Mouse (Mus musculus) lung, postnatal 4 days (tissue): ENCODE results near the gene Mmp21.

ENCODE experiments used
- DNase-seq, 2 experiments: peaks; one replicate each; pipeline ENCODE4 v3.0.0; 2021

Gene Mmp21

GRCm38 (mm10) chr7:133645716-133646115 lies 34.1 kb downstream of the Mmp21 start:
- DNase-seq, result no peak

GRCm38 (mm10) chr7:133638821-133639220 lies 41.0 kb downstream of the Mmp21 start:
- DNase-seq, result no peak

- peak in 1 of 2 experiments; percentile 5 for DNase-seq
Observed at GRCm38 (mm10) chr7:133638306-133638705, 41.6 kb downstream of the Mmp21 start.

- peak; percentile 99 to 100 for DNase-seq
Observed at GRCm38 (mm10) chr7:133637361-133638305, 42.2 kb downstream of the Mmp21 start, which contains the start of gene Edrf1. Gene Edrf1, plus strand, starts transcription at chr7:133637543.

GRCm38 (mm10) chr7:133636738-133637352 lies 43.0 kb downstream of the Mmp21 start:
- DNase-seq, result peak; percentile 87 to 92

GRCm38 (mm10) chr7:133634932-133635650 lies 44.8 kb downstream of the Mmp21 start:
- DNase-seq, result no peak

GRCm38 (mm10) chr7:133632476-133632875 lies 47.4 kb downstream of the Mmp21 start:
- peak; percentile 34 to 68 for DNase-seq

- DNase-seq, result no peak
Observed at GRCm38 (mm10) chr7:133630821-133631220, 49.0 kb downstream of the Mmp21 start.

- DNase-seq, result no peak
Observed at GRCm38 (mm10) chr7:133627184-133627936, 52.5 kb downstream of the Mmp21 start.
